Mouse (Mus musculus): ENCODE results near the gene Chst15. TPM values are rescaled to one million over a fixed set of nuclear protein-coding genes. Genes with fewer than 3 reads are reported as not detected.

Chst15 gene
- total RNA-seq, 1 experiment from 2014 or later = 14.9 TPM

GRCm38 (mm10) chr7:132223452-132224141 lies 93.4 kb downstream of the Chst15 start:
- ATAC-seq (replicated peaks in 1 of 2; ENCODE audit: insufficient read depth in 1 of 2, low FRiP score in 2 of 2, low TSS enrichment in 1 of 2, low read depth in 1 of 2, poor library complexity in 2 of 2, severe bottlenecking in 2 of 2) = no peak

- ATAC-seq (replicated peaks in 1 of 2; ENCODE audit: insufficient read depth in 1 of 2, low FRiP score in 2 of 2, low TSS enrichment in 1 of 2, low read depth in 1 of 2, poor library complexity in 2 of 2, severe bottlenecking in 2 of 2) = no peak
These were observed 103.0 kb downstream of the Chst15 start for GRCm38 (mm10) chr7:132214031-132214430.

GRCm38 (mm10) chr7:132213460-132213859 lies 103.6 kb downstream of the Chst15 start:
- ATAC-seq (replicated peaks in 1 of 2; ENCODE audit: insufficient read depth in 1 of 2, low FRiP score in 2 of 2, low TSS enrichment in 1 of 2, low read depth in 1 of 2, poor library complexity in 2 of 2, severe bottlenecking in 2 of 2) = 0 out of 4 replicates have a peak, but pooled peaks of 1 of the 2 experiments have one; percentile 26

- no peak for ATAC-seq (replicated peaks in 1 of 2; ENCODE audit: insufficient read depth in 1 of 2, low FRiP score in 2 of 2, low TSS enrichment in 1 of 2, low read depth in 1 of 2, poor library complexity in 2 of 2, severe bottlenecking in 2 of 2)
These were observed 104.9 kb downstream of the Chst15 start for GRCm38 (mm10) chr7:132211920-132212701.

GRCm38 (mm10) chr7:132210616-132211015 lies 106.4 kb downstream of the Chst15 start:
- ATAC-seq (replicated peaks in 1 of 2; ENCODE audit: insufficient read depth in 1 of 2, low FRiP score in 2 of 2, low TSS enrichment in 1 of 2, low read depth in 1 of 2, poor library complexity in 2 of 2, severe bottlenecking in 2 of 2) = no peak

DNA sequence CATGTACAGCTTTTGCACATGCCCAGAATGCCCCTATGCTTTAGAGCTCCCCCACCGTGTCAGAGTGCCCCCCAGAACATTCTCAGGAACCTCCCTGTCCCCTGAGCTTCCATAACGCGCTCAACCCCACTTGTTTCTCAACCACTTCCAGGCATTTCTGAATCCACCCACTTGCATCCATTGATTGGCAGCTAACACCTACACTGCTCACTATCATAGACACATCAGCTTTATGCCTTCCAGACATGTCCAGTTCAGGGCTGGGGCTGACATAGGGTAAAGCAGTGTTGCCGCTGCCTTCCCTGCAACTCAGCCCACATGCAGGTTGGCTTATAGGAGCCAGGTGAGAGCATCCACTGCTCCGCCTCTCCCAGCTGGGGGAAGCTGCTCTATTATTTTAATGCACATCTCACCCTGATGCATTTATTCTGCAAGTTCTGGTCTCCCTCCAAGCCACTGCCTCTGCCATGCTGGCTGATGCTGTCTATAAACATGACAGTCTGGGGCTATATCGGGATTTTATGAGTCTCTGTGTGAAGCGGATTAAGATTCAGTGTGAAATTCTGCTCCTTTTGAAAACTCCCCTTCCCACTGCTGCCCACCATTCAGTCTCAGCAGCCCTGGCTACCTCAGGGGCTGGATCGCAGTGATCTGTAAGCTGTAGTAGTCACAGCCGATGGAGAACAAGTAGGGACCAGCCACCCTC lies 107.9 kb downstream of the Chst15 start:
- ATAC-seq (replicated peaks in 1 of 2; ENCODE audit: insufficient read depth in 1 of 2, low FRiP score in 2 of 2, low TSS enrichment in 1 of 2, low read depth in 1 of 2, poor library complexity in 2 of 2, severe bottlenecking in 2 of 2) = no peak

DNA sequence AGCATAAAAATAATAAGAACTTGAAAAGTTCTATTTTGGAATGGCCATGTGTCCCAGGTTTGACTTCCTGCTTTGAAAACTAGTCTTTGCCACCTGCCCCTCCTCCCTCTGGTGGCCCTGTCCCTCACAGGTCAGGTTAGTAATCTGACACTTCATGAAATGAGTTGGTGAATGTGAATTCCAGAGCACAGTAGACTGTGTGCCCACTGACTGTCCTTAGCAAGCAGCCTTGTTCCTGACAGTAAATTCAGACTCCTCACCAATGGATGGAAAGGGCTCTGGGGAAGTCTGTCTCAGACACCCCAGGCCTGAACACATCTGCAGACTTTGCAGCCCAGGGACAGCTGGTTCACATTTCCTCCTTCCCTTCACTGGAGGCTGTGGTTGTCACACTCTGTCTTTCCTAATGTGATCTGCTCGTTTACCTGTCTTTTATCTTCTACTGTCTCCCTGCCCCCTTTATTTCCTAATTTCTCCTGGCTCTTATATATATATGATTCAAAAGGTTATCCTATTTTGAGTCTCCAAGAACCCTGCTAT lies 112.9 kb downstream of the Chst15 start:
- ATAC-seq (replicated peaks in 1 of 2; ENCODE audit: insufficient read depth in 1 of 2, low FRiP score in 2 of 2, low TSS enrichment in 1 of 2, low read depth in 1 of 2, poor library complexity in 2 of 2, severe bottlenecking in 2 of 2) = no peak

GRCm38 (mm10) chr7:132199686-132200085 lies 117.3 kb downstream of the Chst15 start:
- ATAC-seq (replicated peaks in 1 of 2; ENCODE audit: insufficient read depth in 1 of 2, low FRiP score in 2 of 2, low TSS enrichment in 1 of 2, low read depth in 1 of 2, poor library complexity in 2 of 2, severe bottlenecking in 2 of 2) = no peak

GRCm38 (mm10) chr7:132198806-132199205 lies 118.2 kb downstream of the Chst15 start:
- ATAC-seq (replicated peaks in 1 of 2; ENCODE audit: insufficient read depth in 1 of 2, low FRiP score in 2 of 2, low TSS enrichment in 1 of 2, low read depth in 1 of 2, poor library complexity in 2 of 2, severe bottlenecking in 2 of 2) = no peak

DNA sequence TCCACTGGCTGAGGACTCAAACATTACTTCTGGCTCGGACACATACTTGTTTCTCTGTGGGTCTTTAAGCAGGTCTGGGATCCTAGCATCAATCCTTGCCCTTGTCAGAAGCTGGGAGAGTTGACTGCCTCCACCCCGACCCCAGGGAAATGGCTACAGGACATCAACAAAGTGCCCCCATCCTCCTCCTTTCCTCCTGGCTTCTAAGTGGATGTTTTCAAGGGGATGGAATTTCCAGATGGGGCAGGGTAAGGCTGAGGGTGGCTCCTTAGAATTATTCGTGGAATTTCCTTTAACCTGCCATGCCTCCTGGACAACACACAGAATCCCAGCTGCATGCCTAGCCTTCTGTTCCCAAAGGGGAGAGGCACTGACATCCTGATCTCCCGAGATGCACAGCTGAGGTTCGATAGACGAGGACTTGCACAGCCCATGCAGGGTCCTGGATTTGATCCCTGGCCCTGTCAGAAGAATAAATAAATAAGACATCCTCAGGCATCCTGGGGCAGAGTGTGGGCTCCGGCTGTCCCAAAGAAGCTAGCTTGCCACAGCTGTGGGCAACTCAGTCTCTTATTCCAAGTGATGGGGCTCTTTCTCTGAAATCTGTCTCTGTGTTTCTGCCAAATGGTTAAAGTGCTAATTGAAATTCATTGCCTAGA lies 119.1 kb downstream of the Chst15 start:
- ATAC-seq (replicated peaks in 1 of 2; ENCODE audit: insufficient read depth in 1 of 2, low FRiP score in 2 of 2, low TSS enrichment in 1 of 2, low read depth in 1 of 2, poor library complexity in 2 of 2, severe bottlenecking in 2 of 2) = no peak

DNA sequence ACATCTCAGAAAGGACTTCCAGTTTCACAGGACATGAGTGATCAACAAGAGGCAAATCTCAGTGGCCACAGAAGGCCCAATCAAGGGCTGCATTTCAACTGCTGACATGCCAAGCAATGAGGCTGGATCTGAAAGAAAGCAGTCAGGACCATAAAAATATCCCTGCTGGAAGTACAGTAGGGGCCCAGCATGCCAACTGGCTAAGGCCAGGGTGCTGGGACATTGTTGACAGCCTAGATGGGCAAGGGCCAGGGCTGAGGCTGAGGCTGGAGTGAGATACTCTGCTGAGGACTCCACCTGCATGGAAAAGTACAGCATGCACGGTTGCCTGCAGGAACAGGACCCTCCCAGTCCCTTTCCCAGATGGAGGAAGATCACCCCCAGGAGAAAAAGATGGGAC lies 120.4 kb downstream of the Chst15 start:
- ATAC-seq (replicated peaks in 1 of 2; ENCODE audit: insufficient read depth in 1 of 2, low FRiP score in 2 of 2, low TSS enrichment in 1 of 2, low read depth in 1 of 2, poor library complexity in 2 of 2, severe bottlenecking in 2 of 2) = no peak

GRCm38 (mm10) chr7:132193606-132194005 lies 123.4 kb downstream of the Chst15 start:
- no peak for ATAC-seq (replicated peaks in 1 of 2; ENCODE audit: insufficient read depth in 1 of 2, low FRiP score in 2 of 2, low TSS enrichment in 1 of 2, low read depth in 1 of 2, poor library complexity in 2 of 2, severe bottlenecking in 2 of 2)

DNA sequence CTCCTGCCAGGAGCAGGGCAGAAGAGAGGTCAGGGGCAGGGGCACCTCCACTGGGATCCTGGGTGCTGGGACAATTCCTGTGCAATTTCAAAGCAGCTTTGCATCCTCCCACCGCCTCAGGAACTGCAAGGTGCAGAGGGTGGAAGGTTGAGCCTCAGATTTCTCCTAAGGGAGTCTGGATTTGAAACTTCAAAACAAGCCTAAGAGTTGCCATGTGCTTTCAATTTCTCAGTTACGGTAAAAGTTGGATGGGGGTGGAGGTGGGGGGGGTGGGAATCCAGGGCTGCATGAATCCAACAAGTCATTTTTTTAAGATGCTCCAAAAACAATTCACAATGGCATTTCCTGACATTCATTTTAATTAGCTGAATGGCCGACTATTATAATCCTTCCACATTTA lies 129.6 kb downstream of the Chst15 start:
- no peak for ATAC-seq (replicated peaks in 1 of 2; ENCODE audit: insufficient read depth in 1 of 2, low FRiP score in 2 of 2, low TSS enrichment in 1 of 2, low read depth in 1 of 2, poor library complexity in 2 of 2, severe bottlenecking in 2 of 2)

Other genes with a start within 250 kb of the Chst15 start
- not detected in 2 replicates for gene Cpxm2, start 162.5 kb downstream of the Chst15 start, total RNA-seq (2017)

Measured in hematopoietic stem cell, adult 5-6 weeks (primary cell).